Mouse (Mus musculus) heart, postnatal 0 days (tissue): Measurements from ENCODE around the gene Paxx. TPM values are rescaled to one million over a fixed set of nuclear protein-coding genes. Genes with fewer than 3 reads are reported as not detected.

Experiments
- ATAC-seq: fragments of 200-750 bp; cut with Nextera tagmentation; 2 replicates; pipeline ENCODE4 v1.8.0; 2017; ENCODE audit warnings: low read depth, moderate number of reproducible peaks, moderate library complexity; ENCODE audit not compliant: insufficient read depth
- DNase-seq: peaks from one replicate; pipeline ENCODE4 v3.0.0-alpha.2; 2016; ENCODE audit warnings: low spot score
- H3K27ac ChIP-seq: fragments of 300-500 bp; sonication (generic); 2 replicates; pipeline ENCODE4 v1.5.1; 2014; ENCODE audit warnings: low read depth, mild to moderate bottlenecking
- H3K27me3 ChIP-seq: fragments of 300-500 bp; sonication (generic); 2 replicates; pipeline ENCODE4 v1.6.1; 2014; ENCODE audit warnings: low read length, mixed read lengths; ENCODE audit not compliant: control insufficient read depth, insufficient read depth
- H3K36me3 ChIP-seq: fragments of 300-500 bp; sonication (generic); replicated peaks from 2 replicates; pipeline ENCODE4 v1.6.1; 2014; ENCODE audit warnings: low read length, mixed read lengths; ENCODE audit not compliant: control insufficient read depth, insufficient read depth
- H3K4me1 ChIP-seq: fragments of 300-500 bp; sonication (generic); 2 replicates; pipeline ENCODE4 v1.6.1; 2014; ENCODE audit warnings: antibody characterized with exemption; ENCODE audit not compliant: control insufficient read depth, insufficient read depth
- H3K4me2 ChIP-seq: fragments of 300-500 bp; sonication (generic); 2 replicates; pipeline ENCODE4 v1.6.1; 2014; ENCODE audit warnings: low read depth, mild to moderate bottlenecking, low read length, moderate library complexity
- H3K4me3 ChIP-seq: fragments of 300-500 bp; sonication (generic); 2 replicates; pipeline ENCODE4 v1.5.1; 2014; ENCODE audit warnings: low read depth, low read length
- H3K9ac ChIP-seq: fragments of 300-500 bp; sonication (generic); replicated peaks from 2 replicates; pipeline ENCODE4 v1.6.1; 2014; ENCODE audit warnings: low read depth, low read length, mixed read lengths
- H3K9me3 ChIP-seq: fragments of 300-500 bp; sonication (generic); replicated peaks from 2 replicates; pipeline ENCODE4 v1.6.1; 2016; ENCODE audit warnings: low read length; ENCODE audit not compliant: control insufficient read depth
- CTCF ChIP-seq: IDR thresholded peaks from 2 replicates; pipeline ENCODE4 v1.5.1; 2016; ENCODE audit warnings: antibody characterized with exemption, control low read depth, low read depth
- EP300 ChIP-seq: IDR thresholded peaks from 2 replicates; pipeline ENCODE4 v1.6.1; 2016; ENCODE audit warnings: antibody characterized with exemption, low read depth
- WGBS: fragments of 180-500 bp; shearing (Covaris S2); extraction: QIAGEN DNeasy Blood & Tissue Kit; methylation state at CpG from one replicate; pipeline ENCODE4 v1.1.7; 2014; 5-methylcytosine and 5-hydroxymethylcytosine counted together
- polyA plus RNA-seq: library from polyadenylated mRNA; unstranded; fragments of >200 nt; fragmentation: Nextera tagmentation; extraction: Ambion mirVana; gene quantifications from 2 replicates; pipeline ENCODE4 v1.2.1, GENCODE M21; 2015
- total RNA-seq: library from RNA; depleted of rRNA; stranded (reverse); fragments of >200 nt; gene quantifications from 2 replicates; pipeline ENCODE4 v1.2.3, GENCODE M21; 2014; ENCODE audit warnings: low replicate concordance

Paxx gene
- total and polyA plus RNA-seq, 2 experiments from 2014 or later: 45.5 to 71.9 TPM

DNA sequence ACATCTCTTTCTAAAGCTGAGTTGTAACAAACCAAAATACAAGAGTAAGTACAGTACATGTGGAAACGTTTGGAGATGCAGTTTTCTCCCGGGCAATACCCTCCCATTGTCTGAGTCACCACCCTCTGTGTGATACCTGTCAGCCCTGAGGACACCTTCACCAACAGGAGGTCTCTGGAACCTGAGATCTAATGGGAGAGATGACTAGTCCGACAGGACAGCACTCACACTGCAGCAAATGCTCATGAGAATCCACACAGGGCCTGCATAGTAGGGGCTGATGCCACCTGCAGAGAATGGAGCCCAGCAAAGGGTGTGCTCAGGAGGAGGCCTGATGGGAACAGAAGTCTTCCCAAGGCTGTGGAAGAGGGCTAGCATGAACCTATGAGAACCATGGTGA is 513 bp upstream of the Paxx start:
- Histone ChIP-seq H3K27me3 (no peaks in the 10 kb centered on the region), H3K36me3 (peaks cover 20% of the 10 kb centered on the region), H3K27ac (peak overlapping the region; percentile 95), H3K9me3 (no peaks in the 10 kb centered on the region), H3K4me3 (peak overlapping the region; percentile 82), H3K4me1 (peaks cover 14% of the 10 kb centered on the region), H3K4me2 (peak overlapping the region; percentile 78), H3K9ac (peak overlapping the region; percentile 72)
- ATAC-seq: no peak
- TF ChIP-seq EP300 (no peak), CTCF (no peak)
- 25% methylated on average over 3 of the region's 3 CpGs for WGBS
- no peak for DNase-seq

DNA sequence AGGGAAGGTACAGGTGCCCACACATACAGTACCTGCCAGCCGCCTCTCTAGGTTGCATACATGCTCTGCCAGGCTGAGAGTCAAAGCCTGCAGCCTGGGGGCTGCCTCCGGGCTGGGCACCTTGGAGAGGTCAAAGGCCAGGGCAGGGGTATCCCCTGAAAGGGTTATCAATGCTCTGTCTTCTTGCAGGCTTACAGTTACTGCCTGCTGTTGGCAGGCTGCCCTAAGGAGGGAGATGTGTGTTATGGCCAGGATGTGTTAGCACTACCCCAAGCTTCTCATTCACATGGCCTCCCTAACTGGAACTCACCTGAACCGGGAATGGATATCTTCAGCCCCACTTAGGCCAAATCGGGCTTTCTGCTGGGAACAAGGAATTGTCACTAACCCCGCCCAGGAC is 759 bp downstream of the Paxx start:
- WGBS: 28% methylated on average over 5 of the region's 5 CpGs
- TF ChIP-seq EP300 (no peak), CTCF (no peak)

DNA sequence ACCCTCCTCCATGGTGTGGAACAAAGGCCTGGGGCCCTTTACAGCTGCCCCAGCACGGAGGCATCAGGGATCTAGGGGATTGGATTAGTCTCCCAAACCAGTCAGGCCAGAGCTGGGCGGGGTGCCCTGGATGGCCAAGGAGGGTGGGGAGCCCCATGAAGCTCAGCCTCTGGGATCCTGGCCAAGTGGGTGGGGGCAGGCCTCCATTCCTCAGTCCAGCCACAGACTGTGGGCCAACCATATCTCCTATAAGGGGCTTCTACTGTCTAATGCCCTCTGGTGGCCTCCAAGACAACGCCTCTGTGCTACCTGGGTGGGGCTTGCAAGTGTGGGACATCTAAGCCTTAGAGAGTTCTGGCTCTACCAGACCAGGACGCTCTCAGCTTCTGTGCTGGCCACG is 2.0 kb downstream of the Paxx start:
- ATAC-seq (no peak), DNase-seq (no peak)
- Histone ChIP-seq H3K36me3 (peaks cover 20% of the 10 kb centered on the region), H3K9me3 (no peaks in the 10 kb centered on the region), H3K4me1 (peaks cover 14% of the 10 kb centered on the region), H3K4me3 (no peak overlapping the region), H3K27me3 (no peaks in the 10 kb centered on the region), H3K9ac (no peak overlapping the region; the same call in 1 of the 2 replicates), H3K27ac (no peak overlapping the region), H3K4me2 (no peak overlapping the region)
- no peak for TF ChIP-seq EP300
- TF ChIP-seq CTCF: no peak; the same call in 1 of the 2 replicates
- WGBS: 62% methylated on average over 5 of the region's 5 CpGs

More for the DNA sequence above, 759 bp downstream of the Paxx start:
- H3K9me3 ChIP-seq: no peaks in the 10 kb centered on the region
- no peaks in the 10 kb centered on the region for H3K27me3 ChIP-seq
- peak overlapping the region; percentile 78 for H3K4me2 ChIP-seq
- DNase-seq (no peak), ATAC-seq (no peak)
- H3K36me3 ChIP-seq: peaks cover 20% of the 10 kb centered on the region
- peak overlapping the region; percentile 72 for H3K9ac ChIP-seq
- peak overlapping the region; percentile 95 for H3K27ac ChIP-seq
- peak overlapping the region; percentile 82 for H3K4me3 ChIP-seq
- peaks cover 14% of the 10 kb centered on the region for H3K4me1 ChIP-seq

DNA sequence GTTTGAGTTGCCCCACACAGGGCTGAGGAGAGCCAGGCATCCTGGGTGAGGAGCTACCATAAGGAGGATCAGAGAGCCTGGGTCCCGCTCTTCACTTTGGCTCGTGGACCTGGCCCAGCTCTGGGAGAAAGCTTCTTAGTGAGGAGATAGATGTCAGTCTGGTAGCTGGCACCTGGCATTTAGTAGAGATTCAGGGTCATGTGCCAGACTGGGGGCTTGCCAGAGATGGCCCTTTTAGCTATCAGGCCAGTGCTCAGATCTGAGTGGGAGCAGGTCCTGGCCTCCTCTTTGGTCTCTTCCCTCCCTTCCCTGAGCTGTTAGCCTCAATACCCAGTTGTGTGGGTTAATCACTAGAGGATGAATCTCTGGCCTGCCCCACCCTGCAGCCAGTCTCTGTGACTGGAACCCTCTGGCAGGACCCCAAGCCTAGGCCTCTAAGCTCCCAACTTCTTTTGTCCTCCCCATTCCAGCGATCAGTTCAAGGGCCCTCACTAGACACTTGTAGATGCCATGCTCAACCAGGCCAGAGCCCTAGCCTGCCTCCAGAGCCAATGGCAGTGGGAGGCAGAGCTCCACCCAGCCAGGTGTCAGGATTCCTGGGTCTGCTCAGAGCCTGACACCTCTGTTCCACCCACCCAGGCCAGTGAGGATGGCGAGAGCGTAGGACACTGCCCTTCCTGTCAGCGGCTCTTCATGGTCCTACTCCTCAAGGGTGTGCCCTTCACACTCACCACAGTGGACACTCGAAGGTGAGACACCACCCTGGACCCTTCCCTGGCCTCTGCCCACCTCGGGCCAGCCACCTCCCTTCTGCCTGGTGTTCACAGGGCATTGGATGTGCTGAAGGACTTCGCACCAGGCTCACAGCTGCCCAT is 3.6 kb downstream of the Paxx start:
- no peak for TF ChIP-seq CTCF
- no peak for TF ChIP-seq EP300
- H3K27ac ChIP-seq: no peak overlapping the region
- H3K9me3 ChIP-seq: no peaks in the 10 kb centered on the region
- peaks cover 14% of the 10 kb centered on the region for H3K4me1 ChIP-seq
- H3K4me3 ChIP-seq: no peak overlapping the region
- DNase-seq (no peak), ATAC-seq (no peak)
- 83% methylated on average over 9 of the region's 9 CpGs for whole genome bisulfite sequencing
- H3K9ac ChIP-seq: no peak overlapping the region
- peaks cover 20% of the 10 kb centered on the region for H3K36me3 ChIP-seq
- H3K27me3 ChIP-seq: no peaks in the 10 kb centered on the region
- H3K4me2 ChIP-seq: no peak overlapping the region

DNA sequence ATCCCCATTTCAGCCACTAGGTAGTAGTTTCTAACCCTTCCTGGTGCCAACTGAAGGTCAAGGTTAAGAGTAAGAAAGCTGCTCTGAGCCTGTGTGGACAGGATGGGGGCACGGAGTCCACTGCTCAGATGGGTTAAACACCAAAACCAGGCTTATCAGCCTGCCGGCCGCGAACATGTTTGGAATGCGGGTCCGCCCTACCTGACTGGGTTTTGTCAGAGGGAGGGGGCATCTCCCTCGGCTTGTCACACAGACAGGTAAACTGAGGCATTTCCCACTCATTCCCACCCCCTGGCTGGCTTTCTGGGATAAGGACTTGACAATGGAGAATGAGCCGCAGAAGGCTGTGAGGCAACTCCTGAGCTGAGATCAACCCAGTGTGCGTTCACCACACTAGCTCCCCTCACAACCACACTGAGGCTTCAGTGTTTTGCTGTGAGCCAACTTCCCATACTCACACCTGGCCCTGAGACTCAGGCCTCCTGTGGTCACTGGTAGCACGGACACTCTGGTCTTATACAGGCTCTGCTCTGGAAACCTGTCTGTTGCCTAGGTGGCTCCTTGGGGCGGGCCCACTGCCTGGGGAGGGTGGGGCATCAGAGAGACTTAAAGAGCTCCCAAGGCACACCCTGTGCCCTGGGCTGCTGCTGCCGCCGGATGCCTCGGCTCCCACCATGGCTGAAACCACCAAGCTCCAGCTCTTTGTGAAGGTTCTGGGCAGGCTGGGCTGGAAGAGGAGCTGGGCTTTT is 4.5 kb downstream of the Paxx start, which contains the start of gene Clic3:
Clic3 (plus strand) TSS at position 634 of the 749 bp plus-strand sequence.
- Histone ChIP-seq H3K27ac (no peak within 1 kb of the TSS), H3K9ac (no peak within 1 kb of the TSS), H3K4me1 (peaks cover 10% of the 10 kb centered on the region), H3K36me3 (peaks cover 20% of the 10 kb centered on the region), H3K4me2 (no peak within 1 kb of the TSS), H3K4me3 (no peak within 1 kb of the TSS), H3K27me3 (no peaks in the 10 kb centered on the region), H3K9me3 (no peaks in the 10 kb centered on the region)
- WGBS: 28% methylated on average over 14 of the region's 14 CpGs
- TF ChIP-seq CTCF (no peak), EP300 (no peak)
- DNase-seq: no peak
- ATAC-seq: no peak
